Mouse (Mus musculus) kidney, adult 9 months (tissue): ENCODE measurements around the gene Vhl.

ENCODE experiments used
- DNase-seq: peaks from one replicate; pipeline ENCODE4 v3.0.0; 2022

The Vhl gene

GRCm38 (mm10) chr6:113630322-113630721 is 6.6 kb downstream of the Vhl start:
- DNase-seq: no peak

DNA sequence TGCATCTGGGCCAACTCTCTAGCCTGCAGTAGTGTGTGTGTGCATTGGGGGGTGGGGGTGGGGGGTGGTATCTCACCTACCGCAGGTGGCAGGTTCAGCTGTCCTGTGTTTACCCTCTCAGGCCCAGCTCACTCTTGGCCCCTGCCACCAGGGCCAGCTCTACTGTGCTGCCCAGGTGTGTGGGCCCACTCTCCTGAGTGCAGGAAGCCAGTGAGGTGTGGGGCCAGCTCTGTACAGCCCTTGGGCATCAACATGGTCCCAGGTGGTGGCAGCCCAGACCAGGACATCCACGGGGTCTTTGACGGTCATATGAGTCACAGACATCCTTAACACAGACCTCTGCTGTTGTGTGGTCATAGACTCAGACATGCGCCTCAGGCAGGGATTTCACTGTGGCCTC is 9.1 kb downstream of the Vhl start:
- DNase-seq: no peak

GRCm38 (mm10) chr6:113638302-113639040 is 14.7 kb downstream of the Vhl start, which contains the start of gene Irak2:
Irak2 (plus strand) TSS chr6:113638467.
- DNase-seq: peak; percentile 98

DNA sequence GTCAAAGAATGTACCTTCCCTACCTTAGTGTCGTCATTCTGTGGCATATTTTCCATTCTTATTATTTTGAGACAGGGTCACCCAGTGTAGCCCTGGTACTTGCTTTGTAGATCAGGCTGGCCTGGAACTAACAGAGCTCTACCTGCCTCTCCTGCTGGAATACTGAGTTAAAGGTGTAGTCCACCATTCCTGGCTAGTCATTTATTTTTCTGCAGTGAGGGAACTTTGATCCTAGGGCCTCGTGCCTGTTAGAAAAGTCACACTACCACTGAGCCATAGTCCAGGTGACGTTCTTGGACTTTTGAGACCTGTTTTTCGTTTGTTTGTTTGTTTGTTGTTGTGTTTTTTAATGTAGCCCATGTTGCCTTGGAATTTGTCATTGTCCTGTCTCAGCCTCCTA is 15.4 kb downstream of the Vhl start:
- DNase-seq: peak; percentile 85

- DNase-seq: no peak
Measured at GRCm38 (mm10) chr6:113642605-113643004, 18.8 kb downstream of the Vhl start.

- DNase-seq: no peak
Measured at GRCm38 (mm10) chr6:113643021-113643420, 19.3 kb downstream of the Vhl start.

DNA sequence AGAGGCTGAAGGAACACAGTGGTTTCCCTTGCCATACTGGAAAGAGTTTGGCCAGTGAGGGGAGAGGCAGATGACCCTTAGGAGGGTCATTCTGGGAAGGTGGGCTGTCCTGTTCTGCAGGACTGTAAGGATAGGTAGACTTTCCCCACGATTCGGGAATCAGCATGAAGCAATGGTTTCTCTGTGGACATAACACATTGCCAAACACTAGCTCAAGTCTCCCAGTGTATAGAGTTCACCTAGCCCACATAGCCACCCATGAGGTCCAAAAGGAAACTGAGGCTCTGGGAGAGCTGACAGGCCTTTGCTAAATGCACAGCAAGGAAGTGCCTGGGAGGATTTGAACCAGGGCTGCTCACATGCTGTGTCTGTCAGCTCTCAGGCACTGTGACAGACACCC is 20.2 kb downstream of the Vhl start:
- DNase-seq: no peak

DNA sequence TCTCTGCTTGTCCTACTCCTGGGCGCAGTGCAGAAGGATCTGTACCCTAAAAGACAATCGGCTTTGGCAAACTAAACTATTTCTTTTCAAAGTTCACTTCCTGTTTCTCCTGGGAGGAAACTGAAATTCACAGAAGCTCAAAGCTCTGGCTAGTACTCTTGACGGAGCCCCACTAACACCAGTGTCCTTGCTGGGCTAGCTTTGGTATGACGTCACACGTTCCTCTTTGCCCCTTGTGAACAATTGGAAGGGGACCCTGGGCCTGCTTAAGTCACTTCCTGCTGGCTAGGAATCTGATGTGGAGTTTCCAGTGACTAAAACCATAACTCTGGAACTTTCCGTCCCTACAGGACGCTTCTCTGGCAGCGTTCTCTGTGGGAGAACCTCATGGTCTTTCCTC is 21.0 kb downstream of the Vhl start:
- DNase-seq: peak; percentile 81

DNA sequence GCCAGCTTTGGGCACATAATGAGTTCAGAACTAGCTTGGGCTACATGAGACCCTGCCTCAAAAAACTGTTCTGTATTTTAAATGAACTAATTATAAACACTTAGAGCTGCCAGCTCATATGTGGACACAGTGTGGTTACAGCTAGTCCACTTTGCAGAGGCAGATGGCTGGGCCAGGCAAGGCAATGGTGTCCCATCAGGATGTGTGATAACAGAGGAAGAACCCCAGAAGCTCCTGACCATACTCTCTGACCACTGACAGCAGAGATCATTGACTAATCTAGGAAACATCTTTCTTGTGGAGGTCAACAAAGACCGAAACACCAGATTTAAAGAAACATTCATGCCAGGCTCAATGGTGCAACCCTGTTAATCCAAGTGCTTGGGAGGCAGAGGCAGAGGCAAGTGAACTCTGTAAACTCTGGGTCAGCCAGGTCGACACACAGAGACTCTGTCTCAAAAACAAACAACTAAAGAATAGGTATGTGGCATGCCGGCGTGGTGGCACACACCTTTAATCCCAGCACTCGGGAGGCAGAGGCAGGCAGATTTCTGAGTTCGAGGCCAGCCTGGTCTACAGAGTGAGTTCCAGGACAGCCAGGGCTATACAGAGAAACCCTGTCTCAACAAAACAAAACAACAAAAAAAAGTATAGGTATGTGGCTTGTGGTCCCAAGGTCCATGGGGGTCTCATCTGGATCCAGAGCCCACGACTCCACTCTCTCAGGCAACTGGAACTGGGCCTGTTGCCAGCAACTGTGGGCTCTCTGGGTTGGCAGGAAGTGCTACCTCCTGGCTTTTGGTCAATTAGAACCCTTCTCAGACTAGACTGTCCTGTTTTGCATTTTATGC is 25.8 kb downstream of the Vhl start:
- no peak for DNase-seq

DNA sequence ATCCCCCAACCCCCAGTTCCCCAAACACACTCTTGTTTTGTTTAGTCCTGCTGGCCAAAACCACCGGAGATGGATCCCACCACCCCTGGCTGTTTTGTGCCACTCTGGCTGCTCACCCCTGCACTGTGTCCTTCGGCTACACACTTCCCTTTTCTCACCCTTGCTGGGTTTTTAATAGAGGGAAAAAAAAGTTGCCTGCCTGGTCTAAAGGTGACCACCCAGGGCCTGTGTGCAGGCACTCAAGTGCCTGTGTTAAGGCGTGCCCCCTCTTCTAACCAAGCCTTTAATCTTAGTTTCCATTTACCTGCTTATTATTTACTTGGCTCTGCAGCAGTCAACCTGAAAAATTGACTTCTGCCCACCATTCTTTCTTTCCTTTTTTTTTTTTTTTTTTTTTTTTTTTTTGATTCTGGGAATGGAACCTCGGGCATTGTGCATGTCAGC is 26.5 kb downstream of the Vhl start:
- DNase-seq: no peak

DNA sequence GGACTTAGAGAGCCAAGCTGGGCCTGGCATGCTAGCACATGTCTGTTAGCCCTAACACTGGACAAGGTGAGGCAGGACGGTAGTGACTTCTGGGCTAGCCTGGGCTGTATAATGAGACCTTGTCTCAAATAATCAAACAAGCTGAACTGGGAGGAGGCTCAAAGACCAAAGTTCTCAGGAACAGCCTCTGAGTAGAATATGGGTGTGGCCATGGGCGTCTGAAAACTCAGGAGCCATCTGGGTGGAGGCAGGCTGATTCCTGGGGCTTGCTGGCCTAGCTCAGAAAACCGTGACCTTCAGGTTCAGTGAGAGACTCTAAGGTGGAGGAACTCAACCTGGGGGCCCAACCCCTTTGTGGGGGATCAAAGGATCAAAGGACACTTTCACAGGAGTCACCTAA is 27.9 kb downstream of the Vhl start:
- DNase-seq: peak; percentile 48

- DNase-seq: no peak
Measured at GRCm38 (mm10) chr6:113653551-113653950, 29.8 kb downstream of the Vhl start.

DNA sequence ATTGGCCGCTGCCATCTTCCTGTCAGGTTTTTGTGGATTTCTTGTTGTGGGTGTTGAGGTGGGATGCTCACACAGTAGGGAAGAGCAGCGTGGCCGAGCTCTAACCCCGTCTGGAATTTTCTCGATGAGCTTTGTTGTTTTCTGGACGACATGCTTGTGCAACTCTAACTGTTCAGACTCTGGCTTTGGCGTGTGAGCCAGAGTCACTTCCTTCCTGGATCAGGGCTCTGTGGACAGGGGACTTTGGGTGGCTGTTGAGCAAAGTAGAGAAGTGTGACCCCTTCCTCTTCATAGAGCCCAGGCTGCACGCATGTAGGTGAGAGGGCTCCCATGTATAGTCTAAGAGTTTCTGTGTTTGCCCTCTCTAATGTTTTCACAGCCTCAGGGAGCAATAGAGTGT is 30.3 kb downstream of the Vhl start:
- no peak for DNase-seq

DNA sequence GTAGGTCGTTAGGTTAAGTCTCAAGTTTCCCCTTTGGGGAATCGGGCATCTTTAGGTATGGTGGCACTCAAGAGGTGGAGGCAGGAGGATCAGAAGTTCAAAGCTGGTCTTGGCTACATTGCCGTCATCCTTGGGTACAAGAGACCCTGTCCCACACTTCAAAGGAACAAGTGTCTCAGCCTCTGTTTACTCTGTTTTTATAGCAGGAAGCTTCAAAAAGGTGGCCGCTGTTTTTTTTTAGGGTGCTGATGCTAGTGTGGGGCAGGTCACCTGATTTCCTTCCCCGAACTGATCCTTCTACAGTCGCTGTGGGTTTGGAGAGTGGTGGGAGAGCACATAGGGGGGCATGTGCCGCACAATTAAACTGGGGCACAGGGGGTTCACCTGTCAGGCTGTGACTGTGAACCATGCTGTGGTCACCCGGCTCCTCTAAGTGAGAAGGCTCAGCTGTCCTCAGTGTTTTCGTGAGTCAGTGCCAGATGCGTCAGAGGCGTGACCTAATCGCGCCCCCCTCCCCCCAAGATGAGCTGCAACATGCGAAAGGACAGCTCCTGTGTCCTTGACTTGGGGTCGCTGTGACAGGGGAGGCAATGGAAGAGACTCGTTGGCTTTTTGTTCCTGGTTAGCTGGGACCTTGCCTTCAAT is 31.1 kb downstream of the Vhl start:
- DNase-seq: no peak

DNA sequence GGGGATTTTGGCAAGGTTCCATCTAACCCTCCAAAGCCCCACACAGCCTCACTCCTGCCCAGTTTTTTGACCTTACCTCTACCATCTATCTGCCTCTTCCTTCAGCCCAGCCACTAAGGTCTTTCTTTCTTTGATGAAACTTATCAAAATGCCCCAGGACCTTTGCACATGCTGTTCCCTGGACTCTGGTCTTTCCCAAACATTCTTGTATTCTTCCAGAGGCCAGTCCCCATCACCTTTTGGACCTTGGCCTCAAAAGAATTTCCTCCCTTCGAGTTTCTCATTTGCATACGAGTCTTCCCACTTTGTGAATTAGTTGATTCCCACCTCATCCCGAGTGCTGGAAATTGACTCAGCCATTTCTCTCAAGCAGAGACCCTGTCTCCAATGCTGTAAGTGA is 31.7 kb downstream of the Vhl start:
- DNase-seq: peak; percentile 66

GRCm38 (mm10) chr6:113656847-113657246 is 33.1 kb downstream of the Vhl start:
- DNase-seq: no peak

DNA sequence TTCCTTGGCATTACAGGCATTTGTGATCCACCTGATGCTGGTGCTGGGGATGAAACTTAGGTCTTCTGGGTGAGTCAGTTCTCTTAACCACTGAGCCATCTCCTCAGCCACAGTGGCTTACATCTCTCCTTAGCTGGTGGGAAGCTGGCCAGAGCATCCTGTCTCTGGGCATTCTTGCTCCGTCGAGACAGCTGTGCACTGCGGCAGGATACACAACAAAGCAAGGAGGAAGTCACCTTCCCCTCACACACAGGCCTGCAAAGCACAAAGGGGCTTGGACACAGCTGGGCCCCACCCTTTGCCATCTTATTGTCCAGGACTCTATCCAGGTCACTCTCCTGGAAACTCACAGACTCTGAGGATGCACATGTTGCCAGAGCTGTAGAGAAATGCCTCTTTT is 34.5 kb downstream of the Vhl start:
- peak; percentile 48 for DNase-seq

DNA sequence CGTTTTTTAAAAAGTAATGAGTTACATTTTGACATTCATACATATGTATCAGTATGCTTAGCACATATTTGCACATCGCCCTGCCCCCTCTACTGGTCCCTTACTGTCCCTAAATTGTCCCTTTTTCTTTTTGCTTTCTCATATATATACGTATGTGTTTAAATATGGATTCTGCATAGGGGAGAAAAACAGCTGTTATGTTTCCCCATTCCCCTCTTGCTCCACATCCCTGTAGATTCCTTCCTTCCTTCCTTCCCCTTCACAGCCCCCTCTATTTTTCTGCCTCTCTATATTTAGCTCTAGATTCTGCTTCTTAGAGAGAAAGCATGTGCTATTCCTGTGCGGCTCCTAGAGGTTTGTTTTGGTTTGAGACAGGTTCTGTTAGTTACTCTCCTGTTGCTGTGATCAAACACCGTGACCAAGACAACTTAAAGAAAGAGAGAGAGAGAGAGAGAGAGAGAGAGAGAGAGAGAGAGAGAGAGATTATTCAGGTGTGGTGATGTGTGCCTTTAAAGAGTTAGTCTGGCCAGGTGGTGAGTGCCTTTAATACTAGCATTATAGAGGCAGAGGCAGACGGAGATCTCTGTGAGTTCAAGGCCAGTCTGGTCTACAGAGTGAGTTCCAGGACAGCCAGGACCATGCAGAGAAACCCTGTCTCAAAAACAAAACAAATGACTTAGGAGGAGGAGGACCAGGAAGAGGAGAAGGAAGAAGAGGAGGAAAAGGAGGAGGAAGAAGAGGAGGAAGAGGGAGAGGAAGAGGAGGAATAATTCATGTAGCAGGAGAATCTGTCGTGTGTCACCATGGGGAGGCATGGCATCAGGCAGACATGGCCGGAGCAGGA is 36.1 kb downstream of the Vhl start:
- no peak for DNase-seq

DNA sequence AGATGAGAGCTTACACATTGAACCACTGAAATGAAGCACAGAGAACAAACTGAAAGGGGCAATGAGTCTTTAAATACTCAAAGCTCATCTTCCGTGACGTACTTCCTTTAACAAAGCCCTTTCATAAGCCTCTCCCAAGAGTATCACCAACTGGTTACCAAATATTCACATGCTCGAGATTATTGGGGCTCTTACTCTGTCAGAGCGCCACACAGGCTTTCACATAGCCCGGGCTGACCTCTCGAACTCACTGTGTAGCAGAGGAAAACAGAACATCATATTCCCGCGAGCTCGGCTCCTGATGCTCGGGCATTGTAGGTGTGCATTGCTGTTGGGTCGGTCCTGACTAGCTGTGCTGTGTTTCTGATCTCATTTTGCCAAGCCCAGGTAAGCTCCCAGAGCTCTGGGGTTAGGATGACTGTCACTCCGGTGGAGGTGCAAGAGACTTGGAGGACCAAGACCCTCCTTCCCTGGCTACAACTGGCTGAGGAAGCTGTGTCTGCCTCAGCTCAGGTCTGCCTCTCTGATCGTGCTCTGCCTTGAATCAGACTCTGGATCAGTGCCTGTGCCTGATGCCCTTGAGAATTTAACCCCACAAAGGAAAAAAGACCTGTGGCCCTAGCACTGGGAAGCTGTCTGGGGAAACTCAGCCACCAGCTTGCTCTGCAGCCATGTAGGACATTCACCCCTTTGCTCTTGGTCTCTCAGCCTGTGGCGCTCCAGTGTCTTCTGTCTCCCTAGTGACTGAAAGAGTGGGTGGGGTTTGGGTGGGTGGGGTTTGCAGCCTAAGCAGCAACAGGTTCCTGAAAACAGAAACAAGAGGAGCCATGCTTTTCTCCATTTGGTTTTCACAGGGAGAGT is 37.0 kb downstream of the Vhl start:
- DNase-seq: no peak

GRCm38 (mm10) chr6:113661353-113662241 is 37.8 kb downstream of the Vhl start:
- peak; percentile 90 for DNase-seq
